Mouse (Mus musculus): ENCODE measurements around the gene Bmp3. TPM values are rescaled to one million over a fixed set of nuclear protein-coding genes. Genes with fewer than 3 reads are reported as not detected.

The Bmp3 gene
- polyA plus RNA-seq, 1 experiment from 2014 or later: 0.82 TPM

- no peaks in the 10 kb centered on the region for H3K27me3 ChIP-seq (ENCODE audit: control insufficient read depth, insufficient read depth, low read length)
- H3K9ac ChIP-seq (ENCODE audit: low read length): no peak overlapping the region
- no peak overlapping the region for H3K27ac ChIP-seq (ENCODE audit: low read depth, low read length)
- H3K4me1 ChIP-seq (ENCODE audit: control insufficient read depth, insufficient read depth, low read length): no peaks in the 10 kb centered on the region
- H3K36me3 ChIP-seq (ENCODE audit: control insufficient read depth, insufficient read depth, low read length): no peaks in the 10 kb centered on the region
- H3K9me3 ChIP-seq (ENCODE audit: control insufficient read depth, low read length): no peaks in the 10 kb centered on the region
- 91% methylated on average over 3 of the region's 3 CpGs for WGBS
- H3K4me2 ChIP-seq (ENCODE audit: low read depth): no peak overlapping the region
- ATAC-seq (ENCODE audit: insufficient read depth, low FRiP score, low TSS enrichment) (no peak), DNase-seq (ENCODE audit: low spot score) (no peak)
- H3K4me3 ChIP-seq (ENCODE audit: low read depth, low read length): no peak overlapping the region
Measured at GRCm38 (mm10) chr5:98922921-98923320, 68.7 kb downstream of the Bmp3 start.

Other genes with a start within 250 kb of the Bmp3 start
- 1.8 and 2.0 TPM in 2 replicates for gene Prkg2, start 182.9 kb downstream of the Bmp3 start, polyA plus RNA-seq (2014; fragmentation: Nextera tagmentation; extraction: Ambion mirVana)